Mouse (Mus musculus) liver, adult 2 months (tissue): Measurements from ENCODE around the gene Trpv4.

Source experiments
- CTCF ChIP-seq: fragments of 200-500 bp; IDR thresholded peaks from 2 replicates; pipeline ENCODE4 v1.5.1; 2011; ENCODE audit warnings: low read depth, low read length, control low read depth
- POLR2A ChIP-seq: fragments of 200-500 bp; IDR thresholded peaks from 2 replicates; pipeline ENCODE4 v1.6.1; 2011; ENCODE audit warnings: low read length, control low read depth; ENCODE audit not compliant: insufficient read depth; ENCODE audit errors: extremely low read depth

DNA sequence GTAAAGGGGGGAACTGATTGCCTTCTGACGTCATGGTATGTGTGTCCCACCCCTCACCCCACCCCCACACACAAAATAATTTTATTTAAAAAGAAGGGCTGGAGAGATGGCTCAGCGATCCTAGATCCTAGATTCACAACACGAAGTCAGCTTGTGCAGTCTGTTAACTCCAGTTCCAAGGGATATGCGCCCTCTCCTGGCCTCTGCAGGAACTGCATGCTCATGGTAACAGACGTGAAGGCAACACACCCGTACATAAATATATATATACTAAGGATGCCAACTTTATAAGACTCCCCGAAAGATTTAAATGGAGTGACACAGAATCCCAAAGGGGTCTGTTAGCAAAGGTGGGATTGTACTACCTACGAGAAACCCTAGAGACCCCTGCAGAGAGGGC, 39.4 kb downstream of the Trpv4 start:
- TF ChIP-seq CTCF (peak; percentile 80), POLR2A (no peak)
